Mouse (Mus musculus) effector memory CD4-positive, alpha-beta T cell, adult 7 months (primary cell): ENCODE data around the gene Nsa2. TPM values are rescaled to one million over a fixed set of nuclear protein-coding genes. Genes with fewer than 3 reads are reported as not detected.

Source experiments
- polyA plus RNA-seq: library from polyadenylated mRNA; unstranded; fragments of 100-300 nt; shearing (Covaris generic); gene quantifications from one replicate; pipeline ENCODE4 v1.2.1, GENCODE M21; 2017

Gene Nsa2
- 71.9 TPM for polyA plus RNA-seq

DNA sequence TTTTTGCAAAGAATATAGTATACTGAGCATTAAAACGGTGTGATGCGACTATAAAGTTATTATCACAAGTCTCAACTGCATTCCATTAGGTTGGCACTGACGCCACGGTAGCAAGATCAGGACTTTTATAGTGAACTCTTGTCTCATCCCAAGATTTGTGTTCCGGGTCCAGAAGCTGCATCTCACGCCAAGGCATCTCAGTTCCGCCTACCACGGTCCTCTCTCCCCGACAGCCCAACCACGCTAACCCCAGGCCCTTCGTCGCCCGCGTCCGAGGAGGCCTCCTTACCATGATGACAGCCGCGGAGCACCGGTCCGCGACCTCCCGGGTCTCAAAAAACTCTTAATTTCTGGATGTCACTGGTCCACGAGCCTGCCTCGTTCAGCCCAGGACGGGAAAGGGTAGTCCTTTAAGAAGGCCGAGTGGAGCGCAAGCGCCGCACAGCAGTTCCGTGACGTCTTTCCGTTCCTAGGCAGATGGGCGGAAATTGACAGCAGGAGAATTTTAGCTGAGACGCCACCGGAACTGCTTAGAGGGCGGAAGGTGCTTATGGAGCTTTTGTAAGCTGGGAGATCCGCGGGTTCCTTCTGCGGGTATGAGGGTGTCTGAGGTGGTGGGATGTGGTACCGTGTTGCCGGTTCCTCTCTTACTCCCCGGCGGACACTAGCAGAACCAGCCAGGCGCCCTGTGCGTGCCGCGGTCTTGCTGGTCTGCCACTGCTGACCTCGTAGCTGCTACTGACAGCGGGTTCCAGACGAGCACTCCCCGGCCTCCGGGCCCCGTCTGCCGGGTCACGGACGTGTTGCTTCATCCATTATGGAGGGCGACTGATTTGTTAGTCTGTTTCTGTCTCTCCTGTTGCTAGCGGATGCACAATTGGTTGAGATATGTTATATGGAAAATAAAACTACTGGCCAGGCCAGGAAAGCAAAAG is at the start of gene Nsa2, which contains the start of gene Gfm2:
Gene Nsa2 (minus strand): TSS at position 472 of the 935 bp plus-strand sequence.
Gene Gfm2 (plus strand): TSS at position 472 of the 935 bp plus-strand sequence.

GRCm38 (mm10) chr13:97099187-97099852 is 38.4 kb downstream of the Nsa2 start, which contains the start of gene Gm6169:
Gene Gm6169, minus strand, starts transcription at chr13:97099237.

Other genes starting within 250 kb of the Nsa2 start
- gene Gcnt4, start 213.2 kb downstream of the Nsa2 start, polyA plus RNA-seq, result not detected
- 0.46 TPM for gene 1700029F12Rik, start 103.6 kb downstream of the Nsa2 start, polyA plus RNA-seq
- 0.12 TPM for gene Fam169a, start 70.7 kb downstream of the Nsa2 start, polyA plus RNA-seq
- gene Gm6169, start 38.7 kb downstream of the Nsa2 start, polyA plus RNA-seq, result 1.8 TPM
- gene Gfm2, start within 50 bp of the Nsa2 start, polyA plus RNA-seq, result 30.3 TPM
- gene Hexb, start 60.4 kb upstream of the Nsa2 start, polyA plus RNA-seq, result 57.1 TPM
- gene Enc1, start 103.2 kb upstream of the Nsa2 start, polyA plus RNA-seq, result 1.8 TPM